Mouse (Mus musculus) splenic B cell, adult 2 months (primary cell): ENCODE measurements around the gene Irgc1.

Experiments used
- DNase-seq: peaks from one replicate; pipeline ENCODE4 v3.0.0-alpha.2; 2011; ENCODE audit warnings: low read depth, low spot score
- H3K27me3 ChIP-seq: 2 replicates; pipeline ENCODE4 v1.6.1; 2012; ENCODE audit warnings: mild to moderate bottlenecking, low read length, moderate library complexity, mixed read lengths; ENCODE audit not compliant: control insufficient read depth, poor library complexity, insufficient read depth, severe bottlenecking
- H3K36me3 ChIP-seq: 2 replicates; pipeline ENCODE4 v1.6.1; 2012; ENCODE audit warnings: mild to moderate bottlenecking, low read length, moderate library complexity, mixed read lengths; ENCODE audit not compliant: control insufficient read depth, poor library complexity, insufficient read depth, severe bottlenecking

Gene Irgc1

DNA sequence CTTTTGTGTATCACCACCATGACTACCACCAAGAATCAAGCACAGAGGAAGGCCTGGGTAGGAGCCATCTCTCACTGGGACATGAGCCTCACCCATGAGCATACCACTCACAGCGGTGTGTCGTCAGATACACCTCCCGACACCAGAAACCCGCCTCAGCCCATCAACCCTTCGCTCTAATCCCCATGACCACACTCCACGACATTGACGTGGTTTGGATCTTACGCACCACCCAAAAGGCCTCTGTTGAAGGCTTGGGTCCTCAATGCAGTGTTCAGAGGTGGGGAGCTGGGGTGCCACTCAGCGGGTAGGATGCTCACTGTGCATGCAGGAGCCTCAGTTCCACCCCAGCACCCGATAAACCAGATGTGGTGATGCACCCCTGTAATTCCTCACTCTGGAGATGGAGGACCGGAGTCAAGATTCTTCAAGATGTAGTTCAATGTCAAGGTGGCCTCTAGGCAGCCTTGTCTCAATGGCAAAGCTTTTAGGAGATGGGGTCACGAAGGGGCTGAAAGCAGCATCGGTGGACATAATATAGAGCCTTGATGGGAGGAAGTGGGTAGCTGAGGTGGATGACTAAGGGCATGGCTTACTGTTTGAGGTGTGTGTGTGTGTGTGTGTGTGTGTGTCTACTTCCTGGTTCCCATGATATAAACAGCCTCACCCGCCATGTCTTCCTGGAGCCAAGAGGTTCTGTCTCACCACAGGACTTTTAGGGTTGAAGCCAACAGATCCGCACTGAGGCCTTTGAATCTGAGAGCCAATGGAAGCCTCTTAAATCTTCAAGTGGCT lies 21.3 kb downstream of the Irgc1 start:
- no peak for DNase-seq
- peaks cover 7% of the 10 kb centered on the region; the same call in 1 of the 2 replicates for H3K36me3 ChIP-seq

DNA sequence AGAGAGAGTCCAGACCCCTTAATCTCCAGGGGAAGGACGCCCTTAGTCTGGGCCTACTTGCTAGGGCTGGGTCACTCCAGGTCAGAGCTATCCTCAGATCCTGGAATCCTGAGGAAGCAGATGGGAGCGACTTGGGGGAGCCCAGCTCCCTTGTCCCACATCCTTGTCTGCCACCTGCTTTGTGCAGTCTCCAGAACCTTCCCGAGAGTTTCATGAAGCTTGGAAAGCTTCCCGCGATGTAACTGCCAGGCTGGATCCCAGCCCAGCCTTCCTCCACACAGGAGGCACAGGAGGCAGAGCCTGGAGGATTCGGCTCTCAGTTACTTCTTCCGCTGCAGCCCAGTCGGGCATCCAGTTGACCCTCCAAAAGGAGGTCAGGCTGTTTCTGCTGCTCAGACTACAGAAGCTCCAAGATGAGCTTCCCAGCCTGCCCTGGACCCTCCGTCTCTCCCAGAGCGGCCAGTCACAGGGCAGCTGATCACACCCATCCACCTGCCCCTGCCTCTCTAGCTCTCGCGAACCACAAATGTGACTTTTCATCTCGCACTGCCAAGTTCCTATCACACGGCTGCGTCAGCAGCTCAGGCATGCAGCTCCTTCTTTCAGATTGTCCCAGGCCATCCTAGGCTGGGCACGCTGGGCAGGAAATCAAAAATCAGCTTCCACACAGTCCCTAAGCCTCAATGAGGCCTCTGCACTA lies 22.5 kb downstream of the Irgc1 start:
- H3K27me3 ChIP-seq = no peaks in the 10 kb centered on the region
- no peak for DNase-seq
- H3K36me3 ChIP-seq = peaks cover 7% of the 10 kb centered on the region; the same call in 1 of the 2 replicates

More for the DNA sequence above, 21.3 kb downstream of the Irgc1 start:
- H3K27me3 ChIP-seq = no peaks in the 10 kb centered on the region

DNA sequence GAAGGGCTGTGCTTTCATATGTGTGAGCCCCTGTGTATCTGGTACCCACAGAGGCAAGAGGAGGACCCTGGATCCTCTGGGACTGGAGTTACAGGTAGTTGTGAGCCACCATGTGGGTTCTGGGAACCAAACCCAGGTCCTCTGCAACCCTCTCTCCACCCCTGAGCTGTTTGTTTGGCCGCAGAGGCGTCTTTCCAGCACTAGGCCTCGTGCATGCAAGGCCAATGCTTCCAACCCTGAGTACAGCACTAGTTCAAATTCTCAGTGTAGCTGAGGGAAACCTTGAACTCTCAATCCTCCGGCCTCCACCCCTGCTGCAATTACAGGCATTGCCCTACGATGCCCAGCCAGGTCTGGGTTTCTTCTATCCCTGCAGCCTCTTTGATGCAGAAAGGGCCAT lies 23.4 kb downstream of the Irgc1 start:
- DNase-seq = no peak
- H3K36me3 ChIP-seq = peaks cover 7% of the 10 kb centered on the region; the same call in 1 of the 2 replicates
- H3K27me3 ChIP-seq = no peaks in the 10 kb centered on the region

DNA sequence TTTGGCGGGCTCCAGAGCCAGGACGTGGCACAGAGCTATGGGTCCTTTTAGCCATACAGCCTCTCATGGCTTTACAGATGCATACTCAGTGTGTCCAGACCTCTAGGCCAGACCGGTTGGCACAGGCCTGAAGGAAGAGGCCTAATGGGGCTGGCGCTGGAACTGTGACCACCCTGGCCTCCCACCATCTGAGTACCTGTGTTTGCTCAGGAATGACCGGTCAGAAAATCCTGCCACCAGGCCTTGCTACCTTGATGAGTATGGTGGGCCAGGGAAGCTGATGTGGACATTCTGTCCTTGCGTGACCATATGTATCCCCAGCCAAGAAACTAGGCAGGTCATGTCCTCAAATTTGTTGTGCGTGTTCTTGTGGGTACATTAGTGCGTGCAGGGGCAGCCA lies 24.9 kb downstream of the Irgc1 start:
- no peak for DNase-seq
- H3K36me3 ChIP-seq = peaks cover 3% of the 10 kb centered on the region; the same call in 1 of the 2 replicates
- no peaks in the 10 kb centered on the region for H3K27me3 ChIP-seq

DNA sequence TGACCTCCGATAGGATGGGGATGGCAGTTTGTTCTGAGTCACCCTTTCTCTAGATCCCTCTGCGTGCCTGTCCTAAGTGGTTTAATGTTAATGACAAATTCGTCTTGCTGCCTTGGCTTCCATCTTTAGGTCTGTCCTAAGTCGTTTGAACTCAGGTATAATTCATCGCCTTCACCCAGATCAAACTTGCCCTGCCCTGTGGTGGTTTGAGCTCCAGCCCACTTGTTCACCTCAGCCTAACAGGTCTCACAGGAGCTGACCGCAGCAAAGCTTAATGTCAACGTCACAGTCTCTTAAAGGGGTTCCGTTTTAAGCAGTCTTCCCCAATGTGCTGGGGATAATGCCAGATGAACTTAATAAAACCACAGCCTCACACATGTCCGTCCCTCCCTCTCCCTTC lies 26.2 kb downstream of the Irgc1 start:
- H3K27me3 ChIP-seq = no peaks in the 10 kb centered on the region
- no peak for DNase-seq
- H3K36me3 ChIP-seq = 0 out of 2 replicates have a peak, but pooled peaks cover 2% of the 10 kb centered on the region

DNA sequence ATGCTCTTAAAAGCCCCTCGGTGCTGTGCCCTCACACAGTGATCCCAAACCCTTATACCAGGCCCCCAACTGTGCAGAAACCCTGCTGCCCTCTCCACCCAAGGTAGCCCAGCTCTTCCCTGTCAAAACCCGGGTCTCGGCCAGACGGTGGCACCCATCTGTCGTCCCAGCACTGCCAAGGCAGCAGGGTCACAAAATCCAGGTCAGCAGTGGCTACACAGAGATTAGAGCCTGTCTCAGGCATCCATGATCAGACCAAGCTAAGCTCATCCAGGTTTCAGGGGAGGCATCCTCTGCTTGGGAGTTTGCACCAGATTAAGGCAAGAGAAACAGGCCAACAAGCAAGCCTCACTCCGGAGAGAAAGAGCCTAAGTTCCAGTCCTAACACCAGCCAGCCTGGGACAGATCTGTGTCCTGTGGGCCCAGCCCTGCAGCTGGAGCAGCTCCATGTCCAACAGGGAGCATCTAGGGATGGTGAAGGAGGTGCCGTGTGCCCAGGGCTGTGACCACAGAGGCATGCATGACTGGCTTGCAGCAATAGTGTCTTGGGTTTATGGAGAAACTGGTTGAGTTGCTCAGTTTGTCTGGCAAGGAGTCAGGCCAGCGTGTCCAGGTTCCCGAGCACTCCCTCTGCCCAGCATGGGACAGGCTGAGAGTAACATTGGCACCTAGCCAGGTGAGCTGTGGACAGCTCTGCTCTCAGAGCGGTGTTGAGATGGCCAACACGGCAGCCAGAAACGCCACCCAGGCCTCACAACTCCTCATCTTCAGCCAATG lies 28.0 kb downstream of the Irgc1 start:
- H3K27me3 ChIP-seq = no peaks in the 10 kb centered on the region

DNA sequence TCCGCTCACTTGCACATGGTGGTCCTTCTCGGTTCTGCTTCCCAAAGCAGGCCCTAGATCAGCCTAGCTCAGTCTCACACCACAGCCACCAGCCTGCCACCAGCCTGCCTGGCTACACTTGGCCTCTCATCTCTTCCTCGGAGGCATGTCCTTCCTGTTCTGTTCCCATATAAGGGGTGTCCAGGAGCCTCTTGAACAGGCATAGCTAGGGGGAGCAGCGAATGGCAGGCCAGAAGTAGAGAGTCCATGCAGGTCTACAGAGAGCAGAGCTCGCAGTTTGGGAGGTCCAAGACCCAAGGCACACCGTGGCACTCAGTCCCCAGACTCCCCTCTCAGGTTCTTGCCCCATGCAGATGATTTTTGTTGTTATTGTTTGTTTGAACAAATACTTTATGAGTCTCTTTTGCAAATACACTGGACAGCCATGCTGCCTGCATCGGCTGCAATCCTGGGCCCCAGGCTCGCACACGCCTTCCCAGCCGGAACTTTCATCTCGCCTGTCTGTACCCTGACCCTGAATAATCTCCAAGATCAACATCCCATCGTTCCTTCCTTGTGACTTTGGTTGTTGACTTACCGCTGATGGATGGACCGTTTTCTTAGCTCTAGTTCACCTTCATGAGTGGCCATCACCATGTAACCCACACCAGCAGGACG lies 28.9 kb downstream of the Irgc1 start:
- no peak for DNase-seq
- Histone ChIP-seq H3K27me3 (no peaks in the 10 kb centered on the region), H3K36me3 (peaks cover 9% of the 10 kb centered on the region; the same call in 1 of the 2 replicates)

More for the DNA sequence above, 28.0 kb downstream of the Irgc1 start:
- H3K36me3 ChIP-seq = peaks cover 9% of the 10 kb centered on the region; the same call in 1 of the 2 replicates
- DNase-seq = no peak

DNA sequence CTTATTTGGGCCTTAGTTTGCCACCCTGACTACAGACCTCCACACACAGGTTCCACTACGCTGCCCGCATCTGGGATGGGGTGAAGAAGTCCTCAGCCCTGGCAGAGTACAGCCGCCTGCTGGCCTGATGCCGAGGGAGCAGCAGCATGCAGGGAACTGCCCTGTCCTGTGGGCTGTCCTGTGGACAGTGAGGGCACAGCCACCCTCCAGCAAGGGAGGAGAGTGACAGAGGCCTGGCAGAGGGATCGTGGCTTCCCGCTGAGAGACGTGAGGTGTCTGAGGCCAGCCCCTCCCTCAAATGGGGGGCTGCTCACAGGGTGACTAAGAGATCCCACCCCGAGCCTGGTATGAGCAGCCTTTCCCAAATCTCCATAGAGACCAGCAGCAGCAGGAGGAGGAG lies 29.8 kb downstream of the Irgc1 start:
- Histone ChIP-seq H3K36me3 (peaks cover 9% of the 10 kb centered on the region; the same call in 1 of the 2 replicates), H3K27me3 (no peaks in the 10 kb centered on the region)
- no peak for DNase-seq

DNA sequence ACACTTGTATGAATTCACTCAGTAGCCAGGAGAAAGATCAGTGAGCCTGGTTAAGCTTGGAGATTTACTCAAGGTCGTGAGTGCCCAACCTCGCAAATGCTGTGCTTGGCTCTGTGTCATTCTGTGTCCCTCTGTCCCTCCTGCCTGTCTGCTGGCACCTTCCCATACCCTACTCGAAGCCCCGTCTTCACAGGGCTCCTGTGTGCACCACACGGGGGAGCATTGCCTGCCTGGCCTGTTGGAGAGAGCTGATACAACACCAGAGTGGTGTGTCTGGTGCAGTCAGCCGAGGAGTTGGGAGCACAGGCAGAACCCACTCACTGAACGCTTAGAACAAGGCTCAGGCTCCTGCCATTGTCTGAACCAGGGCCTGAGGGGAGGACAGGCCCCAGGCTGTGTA lies 30.4 kb downstream of the Irgc1 start:
- no peaks in the 10 kb centered on the region for H3K27me3 ChIP-seq
- peaks cover 9% of the 10 kb centered on the region; the same call in 1 of the 2 replicates for H3K36me3 ChIP-seq
- no peak for DNase-seq

DNA sequence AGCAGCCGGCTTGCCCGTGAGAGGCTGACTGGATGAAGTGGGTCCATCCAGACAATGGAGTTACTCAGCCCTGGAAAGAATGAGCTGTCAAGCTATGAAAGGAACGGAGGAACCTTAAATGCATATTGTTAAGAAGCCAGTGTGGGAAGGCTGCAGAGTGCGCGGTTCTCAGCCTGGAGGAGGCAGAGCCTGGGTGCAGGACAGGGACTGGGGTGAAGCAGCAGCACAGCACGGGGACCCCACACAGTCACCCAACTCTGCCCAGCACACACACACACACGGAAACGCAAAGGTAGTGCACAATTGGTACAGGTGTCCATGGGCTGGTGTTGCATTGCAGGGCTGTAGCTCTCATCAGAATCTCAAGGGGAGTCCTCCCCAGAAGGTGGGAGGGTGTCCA lies 32.5 kb downstream of the Irgc1 start:
- H3K36me3 ChIP-seq = peaks cover 9% of the 10 kb centered on the region; the same call in 1 of the 2 replicates
- DNase-seq = no peak
- no peaks in the 10 kb centered on the region for H3K27me3 ChIP-seq

DNA sequence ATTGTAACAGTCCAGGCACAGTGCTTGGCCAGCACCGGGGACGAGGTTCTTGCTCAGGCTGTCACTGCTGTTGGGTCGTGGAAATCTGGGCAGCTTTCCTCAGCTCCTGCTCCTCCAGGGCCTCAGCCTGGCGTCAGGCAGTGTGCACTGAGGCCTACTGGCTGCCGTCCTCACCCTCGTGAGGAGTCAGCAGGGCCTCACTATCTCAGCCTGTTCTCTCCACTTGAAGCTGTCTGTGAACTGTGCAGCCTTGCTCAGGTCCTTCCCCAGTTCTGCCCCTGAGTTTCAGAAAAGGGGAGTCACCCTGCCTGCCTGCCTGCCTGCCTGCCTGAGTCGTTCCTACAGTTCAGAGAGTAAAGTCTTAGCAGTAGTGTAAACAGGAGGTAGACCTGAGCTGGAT lies 36.8 kb downstream of the Irgc1 start:
- DNase-seq = no peak
- peaks cover 5% of the 10 kb centered on the region; the same call in 1 of the 2 replicates for H3K36me3 ChIP-seq
- no peaks in the 10 kb centered on the region for H3K27me3 ChIP-seq

DNA sequence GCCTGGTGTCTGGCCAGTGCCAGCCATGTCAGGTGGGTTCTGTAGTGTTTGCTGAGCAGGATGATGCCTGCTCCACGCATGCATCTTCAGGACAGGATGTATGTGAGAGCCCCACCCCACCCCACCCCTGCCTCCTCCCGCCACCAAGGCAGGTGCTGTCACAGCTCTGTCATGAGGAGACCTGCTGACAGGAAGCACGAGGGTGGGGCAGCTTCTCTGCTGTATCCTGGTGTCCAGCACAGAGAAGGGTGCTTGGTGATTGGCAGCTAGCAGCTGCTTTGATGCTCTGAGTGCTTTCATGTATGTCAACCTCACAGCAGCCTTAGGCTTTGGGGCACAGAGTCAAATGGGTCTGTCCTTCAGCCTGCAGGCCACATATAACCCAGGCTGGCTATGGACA lies 38.5 kb downstream of the Irgc1 start:
- no peaks in the 10 kb centered on the region for H3K27me3 ChIP-seq

DNA sequence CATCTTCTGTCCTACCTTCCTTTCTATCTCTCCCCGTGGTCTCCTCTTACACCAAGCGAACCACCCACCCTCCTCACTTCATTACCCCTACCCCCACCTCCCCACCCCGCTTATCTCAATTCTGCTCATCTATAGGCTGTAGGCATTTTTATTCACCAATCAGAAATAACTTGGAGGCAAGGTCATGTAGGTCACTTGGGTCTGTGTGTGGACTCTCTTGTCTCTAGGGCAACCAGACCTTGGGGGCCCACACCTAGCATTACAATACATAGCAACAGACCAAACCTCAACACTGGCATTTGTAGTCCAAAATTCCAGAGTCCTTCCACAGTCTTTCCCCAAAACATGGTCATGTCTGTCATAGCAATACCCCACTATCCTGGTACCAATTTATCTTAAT lies 41.3 kb downstream of the Irgc1 start:
- H3K36me3 ChIP-seq = no peaks in the 10 kb centered on the region
- no peak for DNase-seq
- no peaks in the 10 kb centered on the region for H3K27me3 ChIP-seq

More for the DNA sequence above, 38.5 kb downstream of the Irgc1 start:
- H3K36me3 ChIP-seq = no peaks in the 10 kb centered on the region
- DNase-seq = peak; percentile 90

DNA sequence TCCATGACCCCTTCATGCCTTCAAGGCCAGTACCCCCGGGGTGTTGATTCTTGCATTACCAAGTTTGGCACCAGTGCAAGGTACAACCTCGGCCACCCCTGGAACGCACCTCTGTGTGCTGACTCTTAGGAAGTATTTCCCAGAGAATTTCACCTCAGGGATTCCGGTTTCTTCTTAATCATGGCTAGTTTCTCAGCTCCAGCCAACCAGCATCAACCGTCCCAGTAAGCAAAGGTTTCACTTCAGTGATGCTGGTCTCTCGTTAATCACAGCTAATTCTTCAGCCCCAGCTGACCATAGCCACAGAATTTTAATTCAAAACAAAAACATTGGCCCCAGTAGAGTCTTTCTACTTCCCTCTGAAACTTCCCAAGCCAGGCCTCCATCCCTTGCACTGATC lies 42.0 kb downstream of the Irgc1 start:
- DNase-seq = no peak
- Histone ChIP-seq H3K36me3 (peaks cover 2% of the 10 kb centered on the region; the same call in 1 of the 2 replicates), H3K27me3 (no peaks in the 10 kb centered on the region)
